Mouse (Mus musculus) liver, postnatal 0 days (tissue): Measurements from ENCODE around the gene 1700003E16Rik. TPM values are rescaled to one million over a fixed set of nuclear protein-coding genes. Genes with fewer than 3 reads are reported as not detected.

ENCODE experiments used
- ATAC-seq: fragments of 200-750 bp; cut with Nextera tagmentation; 2 replicates; pipeline ENCODE4 v1.8.0; 2017; ENCODE audit warnings: mild to moderate bottlenecking, moderate library complexity
- DNase-seq: peaks from one replicate; pipeline ENCODE4 v3.0.0-alpha.2; 2016
- H3K27ac ChIP-seq: fragments of 300-500 bp; sonication (generic); 2 replicates; pipeline ENCODE4 v1.5.1; 2014; ENCODE audit warnings: antibody characterized with exemption, moderate library complexity, mild to moderate bottlenecking, low read depth
- H3K27me3 ChIP-seq: fragments of 300-500 bp; sonication (generic); 2 replicates; pipeline ENCODE4 v1.6.1; 2014; ENCODE audit warnings: low read length, control low read depth, mixed read lengths; ENCODE audit not compliant: insufficient read depth
- H3K36me3 ChIP-seq: fragments of 300-500 bp; sonication (generic); replicated peaks from 2 replicates; pipeline ENCODE4 v1.6.1; 2014; ENCODE audit warnings: mild to moderate bottlenecking, control low read depth, low read length, moderate library complexity, mixed read lengths; ENCODE audit not compliant: insufficient read depth
- H3K4me1 ChIP-seq: fragments of 300-500 bp; sonication (generic); 2 replicates; pipeline ENCODE4 v1.6.1; 2014; ENCODE audit warnings: antibody characterized with exemption, mild to moderate bottlenecking, control low read depth; ENCODE audit not compliant: insufficient read depth
- H3K4me2 ChIP-seq: fragments of 300-500 bp; sonication (generic); 2 replicates; pipeline ENCODE4 v1.6.1; 2014; ENCODE audit warnings: low read depth, mild to moderate bottlenecking, low read length, moderate library complexity, mixed read lengths
- H3K4me3 ChIP-seq: fragments of 300-500 bp; sonication (generic); 2 replicates; pipeline ENCODE4 v1.5.1; 2014; ENCODE audit warnings: low read depth, low read length
- H3K9ac ChIP-seq: fragments of 300-500 bp; sonication (generic); replicated peaks from 2 replicates; pipeline ENCODE4 v1.6.1; 2014; ENCODE audit warnings: mild to moderate bottlenecking, moderate library complexity
- H3K9me3 ChIP-seq: fragments of 300-500 bp; sonication (generic); 2 replicates; pipeline ENCODE4 v1.6.1; 2016; ENCODE audit warnings: mild to moderate bottlenecking, control low read depth, low read length, mixed read lengths
- CTCF ChIP-seq: sonication (generic); IDR thresholded peaks from 2 replicates; pipeline ENCODE4 v1.5.1; 2016; ENCODE audit warnings: antibody characterized with exemption, low read depth
- EP300 ChIP-seq: IDR thresholded peaks from 2 replicates; pipeline ENCODE4 v1.6.1; 2016; ENCODE audit warnings: antibody characterized with exemption, low read depth, mild to moderate bottlenecking
- WGBS: fragments of 180-500 bp; shearing (Covaris S2); extraction: QIAGEN DNeasy Blood & Tissue Kit; methylation state at CpG from one replicate; pipeline ENCODE4 v1.1.7; 2014; ENCODE audit not compliant: insufficient replicate concordance; 5-methylcytosine and 5-hydroxymethylcytosine counted together
- polyA plus RNA-seq: library from polyadenylated mRNA; unstranded; fragments of >200 nt; fragmentation: Nextera tagmentation; extraction: Ambion mirVana; gene quantifications from 2 replicates; pipeline ENCODE4 v1.2.1, GENCODE M21; 2015

Gene 1700003E16Rik
- polyA plus RNA-seq, 1 experiment from 2014 or later: 0.25 TPM

DNA sequence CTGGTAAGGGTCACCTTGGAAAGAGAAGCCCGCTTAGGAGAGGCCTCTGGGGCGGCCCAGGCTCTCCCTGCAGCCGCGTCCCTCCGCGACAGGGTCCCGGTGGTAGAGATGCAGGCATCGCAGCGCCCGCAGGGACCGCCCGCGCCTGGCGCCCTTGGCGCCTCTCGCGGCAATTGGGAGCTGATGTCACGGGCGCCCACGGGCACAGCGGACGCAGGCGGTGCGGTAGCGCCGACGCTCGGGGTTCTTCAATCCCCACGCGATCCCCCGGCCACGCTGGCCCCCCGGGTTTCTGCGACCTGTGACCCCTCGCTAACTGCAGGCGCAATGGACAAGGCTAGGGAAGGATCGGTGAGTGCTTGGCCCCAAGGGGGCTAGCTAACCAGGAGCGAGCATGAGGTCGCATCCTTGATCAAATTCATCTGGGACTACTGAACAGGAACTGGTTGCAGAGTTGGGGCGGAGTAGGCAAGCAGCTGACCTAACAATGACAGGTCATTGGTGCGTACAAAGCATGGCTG lies 13.9 kb upstream of the 1700003E16Rik start:
- no peak for DNase-seq
- Histone ChIP-seq H3K9ac (no peak overlapping the region; the same call in 1 of the 2 replicates), H3K9me3 (no peaks in the 10 kb centered on the region), H3K27ac (no peak overlapping the region), H3K4me2 (peak overlapping the region; percentile 61), H3K36me3 (peaks cover 4% of the 10 kb centered on the region), H3K4me3 (no peak overlapping the region), H3K4me1 (peaks cover 22% of the 10 kb centered on the region), H3K27me3 (0 out of 2 replicates have a peak, but pooled peaks cover 5% of the 10 kb centered on the region)
- WGBS: 18% methylated on average over 41 of the region's 41 CpGs
- TF ChIP-seq CTCF (no peak), EP300 (no peak)
- ATAC-seq: no peak

DNA sequence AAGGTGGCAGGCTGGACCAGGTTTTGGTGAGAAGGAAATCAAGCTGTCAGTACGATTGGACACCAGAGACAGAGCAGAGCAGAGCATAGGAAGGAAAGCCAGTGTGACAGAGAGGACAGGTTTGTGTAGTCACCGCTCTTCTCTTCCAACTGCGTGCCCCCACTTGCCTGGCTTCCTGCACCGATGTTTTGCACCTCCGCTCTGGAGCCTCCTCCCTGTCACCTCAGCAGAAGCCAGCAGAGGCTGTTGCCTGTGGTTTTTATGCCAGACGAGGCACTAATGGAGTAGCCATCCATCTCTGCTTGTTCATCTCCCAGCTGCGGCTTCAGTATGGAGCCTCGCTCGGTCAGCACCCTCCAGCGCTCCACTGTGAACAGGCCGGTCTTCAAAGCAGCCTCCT lies 13.3 kb upstream of the 1700003E16Rik start:
- no peak for ATAC-seq
- WGBS: 65% methylated on average over 11 of the region's 11 CpGs
- TF ChIP-seq CTCF (no peak), EP300 (no peak)

DNA sequence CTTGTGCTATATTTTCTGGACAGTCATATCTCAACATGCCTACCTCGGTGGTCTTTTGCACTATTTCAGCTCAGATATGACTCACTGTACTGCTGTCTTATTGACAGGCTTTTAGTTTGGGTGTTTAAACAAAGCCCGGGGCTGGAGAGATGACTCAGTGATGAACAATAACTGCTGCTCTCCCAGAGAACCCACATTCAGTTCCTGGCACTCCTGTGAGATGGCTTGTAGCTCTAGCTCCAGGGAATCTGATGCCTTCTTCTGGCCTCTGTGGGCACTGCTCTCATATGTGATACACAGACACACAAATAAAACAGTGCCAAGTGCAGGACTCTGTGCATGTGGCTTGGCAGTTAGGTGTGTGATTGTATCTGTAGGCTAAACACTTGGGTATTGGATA lies 11.0 kb upstream of the 1700003E16Rik start:
- Histone ChIP-seq H3K4me3 (no peak overlapping the region), H3K9ac (no peak overlapping the region), H3K27ac (no peak overlapping the region), H3K9me3 (no peaks in the 10 kb centered on the region), H3K36me3 (peaks cover 9% of the 10 kb centered on the region), H3K4me2 (no peak overlapping the region), H3K4me1 (0 out of 2 replicates have a peak, but pooled peaks cover 6% of the 10 kb centered on the region), H3K27me3 (0 out of 2 replicates have a peak, but pooled peaks cover 5% of the 10 kb centered on the region)
- WGBS: 57% methylated on average over 2 of the region's 2 CpGs
- ATAC-seq (no peak), DNase-seq (peak; percentile 9)
- no peak for TF ChIP-seq CTCF
- no peak for TF ChIP-seq EP300

More for the DNA sequence above, 13.3 kb upstream of the 1700003E16Rik start:
- peaks cover 16% of the 10 kb centered on the region for H3K4me1 ChIP-seq
- H3K36me3 ChIP-seq: peaks cover 5% of the 10 kb centered on the region
- no peak overlapping the region for H3K27ac ChIP-seq
- DNase-seq: no peak
- no peak overlapping the region for H3K4me3 ChIP-seq
- H3K4me2 ChIP-seq: no peak overlapping the region
- H3K9ac ChIP-seq: no peak overlapping the region
- H3K9me3 ChIP-seq: no peaks in the 10 kb centered on the region
- 0 out of 2 replicates have a peak, but pooled peaks cover 5% of the 10 kb centered on the region for H3K27me3 ChIP-seq

DNA sequence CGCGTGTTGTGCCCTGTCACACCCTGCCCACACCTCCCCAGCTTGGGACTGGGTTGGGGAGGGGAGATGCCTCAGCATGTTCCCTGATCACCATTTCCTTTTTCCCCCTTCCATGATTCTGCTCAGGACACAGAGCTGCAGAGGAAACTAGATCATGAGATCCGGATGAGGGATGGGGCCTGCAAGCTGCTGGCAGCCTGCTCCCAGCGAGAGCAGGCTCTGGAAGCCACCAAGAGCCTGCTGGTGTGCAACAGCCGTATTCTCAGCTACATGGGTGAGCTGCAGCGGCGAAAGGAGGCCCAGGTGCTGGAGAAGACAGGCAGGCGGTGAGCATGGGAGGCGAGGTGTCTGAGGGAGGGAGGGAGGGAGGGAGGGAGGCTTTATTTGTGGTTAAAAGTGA lies 10.4 kb upstream of the 1700003E16Rik start:
- ATAC-seq: no peak
- peak; percentile 12 for DNase-seq
- Histone ChIP-seq H3K4me3 (no peak overlapping the region), H3K27ac (no peak overlapping the region), H3K27me3 (0 out of 2 replicates have a peak, but pooled peaks cover 5% of the 10 kb centered on the region), H3K9ac (no peak overlapping the region), H3K4me2 (no peak overlapping the region), H3K4me1 (0 out of 2 replicates have a peak, but pooled peaks cover 6% of the 10 kb centered on the region), H3K36me3 (peaks cover 9% of the 10 kb centered on the region), H3K9me3 (no peaks in the 10 kb centered on the region)
- no peak for TF ChIP-seq EP300
- no peak for TF ChIP-seq CTCF
- 65% methylated on average over 9 of the region's 9 CpGs for WGBS

DNA sequence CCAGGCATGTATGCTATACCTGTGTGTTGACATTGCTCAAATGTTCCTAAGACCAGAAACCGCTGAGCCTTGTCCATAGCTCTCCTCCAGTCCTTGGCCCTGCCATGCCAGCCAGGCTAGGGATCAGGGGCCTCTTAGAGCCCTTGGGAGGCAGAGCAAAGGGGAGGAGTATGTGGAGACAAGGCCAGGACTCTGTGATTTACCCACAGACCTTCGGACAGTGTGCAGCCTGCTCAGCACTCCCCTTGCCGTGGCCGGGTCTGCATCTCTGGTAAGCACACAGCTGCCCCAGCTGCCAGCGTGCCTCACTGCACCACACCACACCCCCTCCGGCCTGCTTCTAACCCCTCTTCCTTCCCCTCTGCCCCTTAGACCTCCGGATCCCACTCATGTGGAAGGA lies 8.9 kb upstream of the 1700003E16Rik start:
- TF ChIP-seq EP300 (no peak), CTCF (no peak)
- peaks cover 9% of the 10 kb centered on the region for H3K36me3 ChIP-seq
- H3K4me1 ChIP-seq: 0 out of 2 replicates have a peak, but pooled peaks cover 2% of the 10 kb centered on the region
- H3K4me2 ChIP-seq: no peak overlapping the region
- H3K27ac ChIP-seq: no peak overlapping the region
- DNase-seq (peak; percentile 12), ATAC-seq (no peak)
- H3K4me3 ChIP-seq: no peak overlapping the region
- WGBS: 57% methylated on average over 7 of the region's 7 CpGs
- no peak overlapping the region for H3K9ac ChIP-seq
- H3K9me3 ChIP-seq: no peaks in the 10 kb centered on the region
- H3K27me3 ChIP-seq: 0 out of 2 replicates have a peak, but pooled peaks cover 3% of the 10 kb centered on the region

DNA sequence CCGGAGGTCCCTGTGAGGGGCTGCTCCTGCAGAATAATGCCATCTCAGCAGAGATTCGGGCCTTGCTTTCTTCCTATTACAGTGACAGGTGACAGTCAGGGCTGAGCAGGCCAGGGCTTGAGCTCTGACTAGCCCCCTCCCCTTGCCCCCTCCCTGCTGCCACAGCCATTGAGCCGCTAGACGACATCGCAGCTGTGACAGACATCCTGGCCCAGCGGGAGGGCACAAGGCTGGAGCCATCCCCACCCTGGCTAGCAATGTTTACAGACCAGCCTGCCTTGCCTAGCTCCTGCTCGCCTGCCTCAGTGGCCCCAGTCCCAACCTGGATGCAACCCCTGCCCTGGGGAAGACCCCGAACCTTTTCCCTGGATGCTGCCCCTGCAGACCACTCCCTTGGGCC lies 4.5 kb upstream of the 1700003E16Rik start:
- Histone ChIP-seq H3K4me1 (peaks cover 8% of the 10 kb centered on the region), H3K9ac (no peak overlapping the region), H3K4me3 (no peak overlapping the region), H3K36me3 (peaks cover 9% of the 10 kb centered on the region), H3K27ac (no peak overlapping the region), H3K27me3 (0 out of 2 replicates have a peak, but pooled peaks cover 12% of the 10 kb centered on the region), H3K9me3 (no peaks in the 10 kb centered on the region), H3K4me2 (no peak overlapping the region)
- no peak for TF ChIP-seq EP300
- TF ChIP-seq CTCF: no peak
- 47% methylated on average over 8 of the region's 8 CpGs for WGBS
- no peak for DNase-seq
- no peak for ATAC-seq
